11 mouse cellular contexts compared by ENCODE assay signal in the genomic region with DNA sequence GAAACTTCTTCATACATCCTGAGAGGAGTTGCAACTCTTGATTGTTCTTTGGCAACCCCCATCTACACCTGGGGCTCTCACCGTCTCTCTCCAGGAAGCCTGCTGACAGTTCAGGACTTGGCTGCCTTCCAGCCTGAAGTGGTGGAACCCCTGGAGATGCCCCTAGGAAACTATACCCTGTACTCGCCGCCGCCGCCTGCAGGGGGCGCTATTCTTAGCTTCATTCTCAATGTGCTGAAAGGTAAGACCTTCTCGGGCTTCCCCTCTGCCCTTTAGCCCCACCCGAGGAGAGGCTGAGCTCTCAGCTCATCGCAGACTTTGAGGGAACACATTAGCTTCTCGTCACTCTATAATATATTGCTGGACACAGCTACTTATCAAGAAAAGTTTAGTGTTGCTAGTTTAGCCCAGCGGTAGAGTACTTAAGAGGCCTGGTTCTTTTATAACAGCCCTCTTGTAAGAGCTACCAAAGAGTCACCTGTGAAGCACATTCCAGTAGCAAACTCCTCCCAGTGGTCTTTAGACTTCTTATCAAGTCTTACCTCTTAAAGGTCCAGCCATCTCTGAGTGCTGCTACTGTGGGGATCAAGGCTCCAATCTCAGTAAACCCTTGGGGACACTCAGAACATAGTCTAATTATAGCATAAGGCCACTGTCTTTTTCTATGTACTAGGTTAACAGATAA. TPM values are rescaled to one million over a fixed set of nuclear protein-coding genes. Genes with fewer than 3 reads are reported as not detected.
DNase-seq lines count a peak whose midpoint lies in the region; TF ChIP-seq lines count a peak whose summit lies in the region.
"Had no signal": no experiment of that assay in that cellular context is flagged by ENCODE, and none has a peak within 500 bp of the region (broad histone marks: within the 10 kb centered on the region; RNA-seq: fewer than 3 reads in every experiment).

No protein-coding gene starts in this region.

- no peaks in the 10 kb centered on the region for H3K36me3 ChIP-seq in ES-Bruce4 (ENCODE audit: control insufficient read depth, insufficient read depth, low read length, poor library complexity, severe bottlenecking)
- no peaks in the 10 kb centered on the region for H3K36me3 ChIP-seq in testis, adult 2 months (ENCODE audit: control insufficient read depth, insufficient read depth, low read length)
- H3K36me3 ChIP-seq: liver, embryonic 13.5 days had no signal

- intact Hi-C loops in left cerebral cortex, adult 2 months (cut with DNase I), result no loop called here
- intact Hi-C loops in left cerebral cortex, postnatal 25 days (cut with DNase I), result no loop called here

- no peak overlapping the region for H3K4me3 ChIP-seq in left cerebral cortex, adult 2 months
- H3K4me3 ChIP-seq in ES-Bruce4 (ENCODE audit: low read depth, low read length), result no peak overlapping the region
- H3K4me3 ChIP-seq in testis, adult 2 months (ENCODE audit: control insufficient read depth, low read depth, low read length), result no peak overlapping the region
- H3K4me3 ChIP-seq: liver, embryonic 13.5 days had no signal

- no peaks in the 10 kb centered on the region for H3K4me1 ChIP-seq in ES-Bruce4 (ENCODE audit: control insufficient read depth, insufficient read depth, low read length)
- peaks cover 19% of the 10 kb centered on the region for H3K4me1 ChIP-seq in testis, adult 2 months (ENCODE audit: control insufficient read depth, insufficient read depth, low read length)
- H3K4me1 ChIP-seq: liver, embryonic 13.5 days had no signal

- H3K27ac ChIP-seq in left cerebral cortex, adult 2 months, result no peak overlapping the region
- no peak overlapping the region for H3K27ac ChIP-seq in ES-Bruce4 (ENCODE audit: insufficient read depth, low read length)
- H3K27ac ChIP-seq in testis, adult 2 months (ENCODE audit: control insufficient read depth, insufficient read depth, low read depth, low read length), result no peak overlapping the region
- H3K27ac ChIP-seq: hindbrain, embryonic 14.5 days; liver, embryonic 13.5 days had no signal

- DNase-seq in left cerebral cortex, adult 2 months (ENCODE audit: extremely low spot score in 1 of 2, low spot score in 2 of 2), result no peak
- no peak for DNase-seq in left cerebral cortex, postnatal 25 days (ENCODE audit: low spot score in 2 of 2)
- DNase-seq in ZHBTc4 (ENCODE audit: low read depth, low spot score) (peak; percentile 84), MN1 (ENCODE audit: low spot score) (no peak)
- no peak for DNase-seq in ovary, postnatal 36 days (ENCODE audit: low spot score)
- DNase-seq: cerebellum, postnatal 10 days; liver, embryonic 13.5 days had no signal

- no peaks in the 10 kb centered on the region for H3K27me3 ChIP-seq in ES-Bruce4 (ENCODE audit: control insufficient read depth, insufficient read depth, low read length, poor library complexity, severe bottlenecking)
- no peaks in the 10 kb centered on the region for H3K27me3 ChIP-seq in testis, adult 2 months (ENCODE audit: control insufficient read depth, insufficient read depth, low read length)
- H3K27me3 ChIP-seq: liver, embryonic 13.5 days had no signal

- TF ChIP-seq CTCF in left cerebral cortex, adult 2 months (IDR thresholded peaks at IDR 0.05), result peak; percentile 33
- TF ChIP-seq CTCF in ES-Bruce4 (IDR thresholded peaks at IDR 0.05; ENCODE audit: low read depth, low read length), result peak; percentile 59
- peak; percentile 85 for TF ChIP-seq CTCF in testis, adult 2 months (IDR thresholded peaks at IDR 0.05; ENCODE audit: control insufficient read depth, insufficient read depth, insufficient replicate concordance, low read depth, low read length)

- H3K9me3 ChIP-seq in ES-Bruce4 (replicated peaks; ENCODE audit: control insufficient read depth, insufficient read depth, low read length, poor library complexity, severe bottlenecking), result no peaks in the 10 kb centered on the region
- H3K9me3 ChIP-seq: liver, embryonic 13.5 days had no signal

- TF ChIP-seq EP300 in ES-Bruce4 (IDR thresholded peaks at IDR 0.05; ENCODE audit: insufficient read depth, low read depth, low read length), result no peak

- no peak for TF ChIP-seq POLR2A in ES-Bruce4 (IDR thresholded peaks at IDR 0.05; ENCODE audit: insufficient read depth, low read length)
- TF ChIP-seq POLR2A in testis, adult 2 months (IDR thresholded peaks at IDR 0.05; ENCODE audit: control insufficient read depth, low read depth, low read length), result no peak

- no peak overlapping the region for H3K9ac ChIP-seq in ES-Bruce4 (ENCODE audit: low read depth, poor library complexity, severe bottlenecking)
- H3K9ac ChIP-seq: hindbrain, embryonic 14.5 days; liver, embryonic 13.5 days had no signal

RNA-seq across cellular contexts. Expression of a gene that starts 16.2 kb away (rescaled TPM):
- 1 to 10 TPM; 2.7 to 3.8 TPM for total RNA-seq in left cerebral cortex, adult 2 months (2021)
- total RNA-seq in left cerebral cortex, postnatal 25 days (2021), result 1 to 10 TPM; 2.6 to 2.8 TPM
- polyA plus RNA-seq in ES-Bruce4 (2011; ENCODE audit: insufficient read depth, insufficient read length, low read depth, missing spikeins), result 0.81 and 0.90 TPM in 2 replicates
- 5.4 TPM in 2 replicates for polyA plus RNA-seq in testis, adult 2 months (2012; rRNA removed)

RNA-seq across cellular contexts. Expression of a gene that starts 38.5 kb away (rescaled TPM):
- 1 to 10 TPM; 8.4 to 8.9 TPM for total RNA-seq in left cerebral cortex, adult 2 months (2021)
- total RNA-seq in left cerebral cortex, postnatal 25 days (2021), result 1 to 10 TPM; 5.8 to 8.4 TPM
- 11.1 and 11.7 TPM in 2 replicates for polyA plus RNA-seq in ES-Bruce4 (2011; ENCODE audit: insufficient read depth, insufficient read length, low read depth, missing spikeins)
- 4.0 and 4.7 TPM in 2 replicates for polyA plus RNA-seq in testis, adult 2 months (2012; rRNA removed)
- total RNA-seq: monocyte, adult 5-6 weeks had no signal

RNA-seq across cellular contexts. Expression of a gene that starts 43.9 kb away (rescaled TPM):
- 1 to 10 TPM; 3.2 to 4.1 TPM for total RNA-seq in left cerebral cortex, adult 2 months (2021)
- 1 to 10 TPM; 2.2 to 4.2 TPM for total RNA-seq in left cerebral cortex, postnatal 25 days (2021)
- polyA plus RNA-seq in ES-Bruce4 (2011; ENCODE audit: insufficient read depth, insufficient read length, low read depth, missing spikeins), result 2.8 and 4.4 TPM in 2 replicates
- polyA plus RNA-seq in testis, adult 2 months (2012; rRNA removed), result 1.6 and 2.0 TPM in 2 replicates
- total RNA-seq: monocyte, adult 5-6 weeks had no signal

RNA-seq across cellular contexts. Expression of a gene that starts 45.2 kb away (rescaled TPM):
- total RNA-seq in left cerebral cortex, adult 2 months (2021), result 1 to 10 TPM; 9.4 to 9.9 TPM
- total RNA-seq in left cerebral cortex, postnatal 25 days (2021), result 1 to 10 TPM; 9.1 to 9.2 TPM
- polyA plus RNA-seq in ES-Bruce4 (2011; ENCODE audit: insufficient read depth, insufficient read length, low read depth, missing spikeins), result not detected in 2 replicates
- 0.98 and 1.1 TPM in 2 replicates for polyA plus RNA-seq in testis, adult 2 months (2012; rRNA removed)
- total RNA-seq: monocyte, adult 5-6 weeks had no signal

Comparison
In these comparisons a context has a peak if more than half of its experiments do, and no peak if none do; other contexts are left out.
1. CTCF ChIP-seq: peak in every context shown above with its lines; median percentile 85 in testis, adult 2 months; 59 in ES-Bruce4; 33 in left cerebral cortex, adult 2 months.